Mouse (Mus musculus): ENCODE measurements around the gene Crb1. TPM values are rescaled to one million over a fixed set of nuclear protein-coding genes. Genes with fewer than 3 reads are reported as not detected.

Crb1 gene
- not detected for polyA plus RNA-seq (2014; fragmentation: Illumina TruSeq; extraction: RNeasy Lipid Tissue Mini Kit (QIAGEN cat#74804); ENCODE audit: low read depth, low replicate concordance)

GRCm38 (mm10) chr1:139376638-139377286 lies at the start of gene Crb1:
TSS of gene Crb1 (minus strand) at chr1:139377100.

GRCm38 (mm10) chr1:139421875-139422791 lies 45.2 kb upstream of the Crb1 start, which contains the start of gene Zbtb41:
TSS of gene Zbtb41 (plus strand) at chr1:139422288.

Other genes with a start within 250 kb of the Crb1 start
- 12.3 TPM for gene Zbtb41, start 45.2 kb upstream of the Crb1 start, polyA plus RNA-seq (2014; fragmentation: Illumina TruSeq; extraction: RNeasy Lipid Tissue Mini Kit (QIAGEN cat#74804); ENCODE audit: low read depth, low replicate concordance)
- gene Aspm, start 77.7 kb upstream of the Crb1 start, polyA plus RNA-seq (2014; fragmentation: Illumina TruSeq; extraction: RNeasy Lipid Tissue Mini Kit (QIAGEN cat#74804); ENCODE audit: low read depth, low replicate concordance) = 0.05 TPM
- 513 TPM for gene F13b, start 124.6 kb upstream of the Crb1 start, polyA plus RNA-seq (2014; fragmentation: Illumina TruSeq; extraction: RNeasy Lipid Tissue Mini Kit (QIAGEN cat#74804); ENCODE audit: low read depth, low replicate concordance)
- gene Cfhr1, start 183.2 kb upstream of the Crb1 start, polyA plus RNA-seq (2014; fragmentation: Illumina TruSeq; extraction: RNeasy Lipid Tissue Mini Kit (QIAGEN cat#74804); ENCODE audit: low read depth, low replicate concordance) = 604 TPM

All from liver, adult 10 weeks (tissue).